8 mouse cellular contexts compared by ENCODE assay signal in the genomic region with DNA sequence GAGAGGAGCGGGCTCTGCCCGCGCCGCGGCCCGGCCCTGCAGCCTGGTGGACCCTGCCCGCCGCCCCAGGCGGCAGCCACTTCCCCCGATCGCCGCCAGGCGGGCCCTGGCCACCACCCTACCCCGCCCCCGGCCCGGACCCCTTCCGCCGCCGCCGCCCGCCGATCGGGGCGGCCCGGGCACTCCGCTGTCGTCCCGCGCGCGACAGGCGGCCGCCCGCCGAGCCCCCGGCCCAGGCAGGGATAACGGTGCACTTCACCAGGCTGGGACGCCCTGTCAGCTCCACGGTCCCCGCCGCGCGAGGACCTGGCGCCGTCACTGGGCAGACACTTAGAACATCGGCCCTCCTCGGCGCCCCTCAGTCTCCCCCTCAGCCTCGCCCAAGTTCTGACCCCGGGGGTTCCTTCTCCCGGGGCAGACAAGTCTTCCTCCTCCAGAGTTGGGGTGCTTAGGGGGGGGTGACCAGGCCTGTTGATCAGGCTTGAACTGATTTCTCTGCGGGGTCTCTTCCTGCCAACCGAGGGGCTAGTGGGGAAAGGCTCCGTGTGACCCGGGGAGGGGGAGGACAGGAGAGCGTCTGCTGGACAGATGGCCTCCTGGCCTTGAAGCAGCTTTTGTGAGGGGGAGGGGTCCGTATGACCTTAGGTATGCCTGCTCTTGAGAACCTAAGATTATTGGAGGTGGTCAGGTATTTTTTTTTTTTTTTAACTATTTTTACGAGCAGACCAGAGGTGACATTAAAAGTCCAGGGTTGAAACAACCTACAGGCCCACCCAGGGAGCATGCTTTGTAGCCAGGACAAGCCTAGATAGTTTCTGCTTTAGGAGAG. TPM values are rescaled to one million over a fixed set of nuclear protein-coding genes. Genes with fewer than 3 reads are reported as not detected.
DNase-seq lines count a peak whose midpoint lies in the region; ATAC-seq and TF ChIP-seq lines count a peak whose summit lies in the region.

No protein-coding gene starts in this region.

- POLR2A ChIA-PET in Patski (lab: Charles Lee), result interaction anchor here (0.7 to 2.0 kb wide), 5 partner anchors 8 to 41 kb away, joined by 3 to 5 read pairs (median 3); no protein-coding TSS in a partner anchor

- peaks cover 4% of the 10 kb centered on the region; the same call in 1 of the 2 replicates for H3K36me3 ChIP-seq in embryonic facial prominence, embryonic 10.5 days (replicated peaks)
- H3K36me3 ChIP-seq in heart, embryonic 16.5 days (ENCODE audit: control insufficient read depth, insufficient read depth), result no peaks in the 10 kb centered on the region
- H3K36me3 ChIP-seq in liver, embryonic 12.5 days, result peaks cover 4% of the 10 kb centered on the region; the same call in 1 of the 2 replicates
- no peaks in the 10 kb centered on the region for H3K36me3 ChIP-seq in neural tube, embryonic 12.5 days

- peak; percentile 65 for TF ChIP-seq CTCF in layer of hippocampus, adult 2 months (conservative IDR thresholded peaks at IDR 0.05)
- TF ChIP-seq CTCF in Patski (IDR thresholded peaks at IDR 0.05), result peak; percentile 73

- DNase-seq in layer of hippocampus, adult 2 months (ENCODE audit: low spot score in 2 of 2), result no peak
- no peak for DNase-seq in layer of hippocampus, adult 9-10 months (ENCODE audit: low spot score)
- DNase-seq in Patski (ENCODE audit: low read depth, low spot score), result no peak
- peak; percentile 87 for DNase-seq in embryonic facial prominence, embryonic 10.5 days (ENCODE audit: low spot score)
- no peak for DNase-seq in thymus, postnatal 36 days

- CTCF ChIA-PET in Patski (lab: Charles Lee), result no interaction called here

- H3K9ac ChIP-seq in heart, embryonic 16.5 days (ENCODE audit: low read length), result peak overlapping the region; percentile 99
- peak overlapping the region; percentile 99 for H3K9ac ChIP-seq in liver, embryonic 12.5 days
- H3K9ac ChIP-seq in neural tube, embryonic 12.5 days, result peak overlapping the region; percentile 98

- in situ Hi-C loops in Patski (cut with MboI; ENCODE audit: low pct_unique_long_range_greater_than_20kb), result no loop called here

- H3K9me3 ChIP-seq in embryonic facial prominence, embryonic 10.5 days, result no peaks in the 10 kb centered on the region
- H3K9me3 ChIP-seq in heart, embryonic 16.5 days (replicated peaks; ENCODE audit: control insufficient read depth, low read length), result no peaks in the 10 kb centered on the region
- no peaks in the 10 kb centered on the region for H3K9me3 ChIP-seq in liver, embryonic 12.5 days (replicated peaks)
- H3K9me3 ChIP-seq in neural tube, embryonic 12.5 days, result no peaks in the 10 kb centered on the region

- H3K27ac ChIP-seq in layer of hippocampus, adult 2 months, result peak overlapping the region; percentile 96
- peak overlapping the region; percentile 99 for H3K27ac ChIP-seq in embryonic facial prominence, embryonic 10.5 days (replicated peaks)
- H3K27ac ChIP-seq in heart, embryonic 16.5 days (ENCODE audit: low read length), result peak overlapping the region; percentile 97
- peak overlapping the region; percentile 94 for H3K27ac ChIP-seq in liver, embryonic 12.5 days
- peak overlapping the region; percentile 96 for H3K27ac ChIP-seq in neural tube, embryonic 12.5 days

- no peaks in the 10 kb centered on the region for H3K27me3 ChIP-seq in Patski
- H3K27me3 ChIP-seq in embryonic facial prominence, embryonic 10.5 days (replicated peaks; ENCODE audit: low read depth, poor library complexity, severe bottlenecking), result no peaks in the 10 kb centered on the region
- H3K27me3 ChIP-seq in heart, embryonic 16.5 days (ENCODE audit: control insufficient read depth, insufficient read depth, low read length), result no peaks in the 10 kb centered on the region
- no peaks in the 10 kb centered on the region for H3K27me3 ChIP-seq in liver, embryonic 12.5 days (replicated peaks)
- H3K27me3 ChIP-seq in neural tube, embryonic 12.5 days (replicated peaks), result no peaks in the 10 kb centered on the region

- peak overlapping the region; percentile 93 for H3K4me2 ChIP-seq in heart, embryonic 16.5 days (ENCODE audit: low read depth, low read length)
- peak overlapping the region; percentile 97 for H3K4me2 ChIP-seq in liver, embryonic 12.5 days
- H3K4me2 ChIP-seq in neural tube, embryonic 12.5 days (replicated peaks), result peak overlapping the region; percentile 88

- H3K4me3 ChIP-seq in layer of hippocampus, adult 2 months, result peak overlapping the region; percentile 63
- H3K4me3 ChIP-seq in embryonic facial prominence, embryonic 10.5 days, result peak overlapping the region; percentile 95
- peak overlapping the region; percentile 98 for H3K4me3 ChIP-seq in heart, embryonic 16.5 days (ENCODE audit: low read length)
- peak overlapping the region; percentile 97 for H3K4me3 ChIP-seq in liver, embryonic 12.5 days
- peak overlapping the region; percentile 90 for H3K4me3 ChIP-seq in neural tube, embryonic 12.5 days

- WGBS in embryonic facial prominence, embryonic 10.5 days, result under 1% methylated on average over 58 of the region's 58 CpGs
- under 1% methylated on average over 30 of the region's 58 CpGs for WGBS in heart, embryonic 16.5 days
- under 1% methylated on average over 37 of the region's 58 CpGs for WGBS in liver, embryonic 12.5 days (ENCODE audit: insufficient replicate concordance)
- whole genome bisulfite sequencing in neural tube, embryonic 12.5 days, result 1% methylated on average over 57 of the region's 58 CpGs

- peak; percentile 73 for ATAC-seq in Patski
- ATAC-seq in heart, embryonic 16.5 days (replicated peaks; ENCODE audit: extremely low read depth, insufficient read depth, low FRiP score), result peak; percentile 77
- peak; percentile 66 for ATAC-seq in liver, embryonic 12.5 days
- ATAC-seq in neural tube, embryonic 12.5 days (ENCODE audit: low FRiP score, low read depth), result peak; percentile 87

- H3K4me1 ChIP-seq in embryonic facial prominence, embryonic 10.5 days, result peaks cover 39% of the 10 kb centered on the region
- H3K4me1 ChIP-seq in heart, embryonic 16.5 days (ENCODE audit: control insufficient read depth, insufficient read depth, low read length), result peaks cover 28% of the 10 kb centered on the region
- peaks cover 75% of the 10 kb centered on the region for H3K4me1 ChIP-seq in liver, embryonic 12.5 days
- peaks cover 35% of the 10 kb centered on the region for H3K4me1 ChIP-seq in neural tube, embryonic 12.5 days

RNA-seq across cellular contexts. Expression of a gene that starts 0.6 kb away (rescaled TPM):
- total RNA-seq in layer of hippocampus, adult 2 months (2021), result 10 to 100 TPM; 22.9 to 23.6 TPM
- polyA plus RNA-seq in Patski (2021), result 19.6 TPM
- polyA plus RNA-seq in embryonic facial prominence, embryonic 10.5 days (2016; fragmentation: Nextera tagmentation; extraction: Ambion mirVana), result 15.6 and 16.3 TPM in 2 replicates
- polyA plus RNA-seq in heart, embryonic 16.5 days (2015; fragmentation: Nextera tagmentation; extraction: Ambion mirVana), result 8.9 and 10.1 TPM in 2 replicates
- polyA plus RNA-seq in liver, embryonic 12.5 days (2016; fragmentation: Nextera tagmentation; extraction: Ambion mirVana), result 11.9 and 12.0 TPM in 2 replicates
- 9.7 and 14.2 TPM in 2 replicates for polyA plus RNA-seq in neural tube, embryonic 12.5 days (2016; fragmentation: Nextera tagmentation; extraction: Ambion mirVana)

RNA-seq across cellular contexts. Expression of a gene that starts 46.5 kb away (rescaled TPM):
- 10 to 100 TPM; 54.2 to 56.2 TPM for total RNA-seq in layer of hippocampus, adult 2 months (2021)
- 169 TPM for polyA plus RNA-seq in Patski (2021)
- 188 and 190 TPM in 2 replicates for polyA plus RNA-seq in embryonic facial prominence, embryonic 10.5 days (2016; fragmentation: Nextera tagmentation; extraction: Ambion mirVana)
- 142 and 151 TPM in 2 replicates for polyA plus RNA-seq in heart, embryonic 16.5 days (2015; fragmentation: Nextera tagmentation; extraction: Ambion mirVana)
- 123 and 124 TPM in 2 replicates for polyA plus RNA-seq in liver, embryonic 12.5 days (2016; fragmentation: Nextera tagmentation; extraction: Ambion mirVana)
- 170 and 176 TPM in 2 replicates for polyA plus RNA-seq in neural tube, embryonic 12.5 days (2016; fragmentation: Nextera tagmentation; extraction: Ambion mirVana)
